Mouse (Mus musculus) testis, adult 2 months (tissue): ENCODE measurements around the gene Igsf3. TPM values are rescaled to one million over a fixed set of nuclear protein-coding genes. Genes with fewer than 3 reads are reported as not detected.

Experiments
- H3K27ac ChIP-seq: fragments of 200-500 bp; 2 replicates; pipeline ENCODE4 v1.5.1; 2012; ENCODE audit warnings: low read depth, low read length; ENCODE audit not compliant: control insufficient read depth, insufficient read depth
- H3K27me3 ChIP-seq: fragments of 200-500 bp; 2 replicates; pipeline ENCODE4 v1.6.1; 2012; ENCODE audit warnings: mild to moderate bottlenecking, low read length, moderate library complexity; ENCODE audit not compliant: control insufficient read depth, insufficient read depth
- H3K36me3 ChIP-seq: fragments of 200-500 bp; 2 replicates; pipeline ENCODE4 v1.6.1; 2012; ENCODE audit warnings: mild to moderate bottlenecking, low read length; ENCODE audit not compliant: control insufficient read depth, insufficient read depth
- H3K4me1 ChIP-seq: fragments of 200-500 bp; 2 replicates; pipeline ENCODE4 v1.6.1; 2012; ENCODE audit warnings: low read length; ENCODE audit not compliant: control insufficient read depth, insufficient read depth
- H3K4me3 ChIP-seq: fragments of 200-500 bp; 2 replicates; pipeline ENCODE4 v1.5.1; 2012; ENCODE audit warnings: low read depth, mild to moderate bottlenecking, low read length, moderate library complexity, mixed read lengths; ENCODE audit not compliant: control insufficient read depth
- CTCF ChIP-seq: fragments of 200-500 bp; IDR thresholded peaks from 2 replicates; pipeline ENCODE4 v1.5.1; 2012; ENCODE audit warnings: low read depth, mild to moderate bottlenecking, inconsistent platforms, low read length, moderate library complexity; ENCODE audit not compliant: control insufficient read depth, insufficient read depth, insufficient replicate concordance
- POLR2A ChIP-seq: fragments of 200-500 bp; IDR thresholded peaks from 2 replicates; pipeline ENCODE4 v1.6.1; 2012; ENCODE audit warnings: low read depth, mild to moderate bottlenecking, inconsistent platforms, low read length, moderate library complexity; ENCODE audit not compliant: control insufficient read depth
- polyA plus RNA-seq: library from polyadenylated mRNA; depleted of rRNA; stranded (reverse); fragments of >200 nt; gene quantifications from 2 replicates; pipeline ENCODE4 v1.2.3, GENCODE M21; 2012

The Igsf3 gene
- polyA plus RNA-seq, 1 experiment = 3.9 TPM

- H3K4me1 ChIP-seq = no peaks in the 10 kb centered on the region
- TF ChIP-seq POLR2A (no peak), CTCF (no peak)
- no peaks in the 10 kb centered on the region for H3K27me3 ChIP-seq
- no peak overlapping the region for H3K4me3 ChIP-seq
- no peaks in the 10 kb centered on the region for H3K36me3 ChIP-seq
- no peak overlapping the region for H3K27ac ChIP-seq
Measured at GRCm38 (mm10) chr3:101461046-101461445, 84.2 kb downstream of the Igsf3 start.

GRCm38 (mm10) chr3:101461816-101462215, 84.9 kb downstream of the Igsf3 start:
- Histone ChIP-seq H3K27me3 (no peaks in the 10 kb centered on the region), H3K27ac (no peak overlapping the region), H3K36me3 (no peaks in the 10 kb centered on the region), H3K4me1 (no peaks in the 10 kb centered on the region), H3K4me3 (no peak overlapping the region)
- TF ChIP-seq CTCF (no peak), POLR2A (no peak)

GRCm38 (mm10) chr3:101462294-101462693, 85.4 kb downstream of the Igsf3 start:
- no peak for TF ChIP-seq POLR2A
- peak; percentile 22; the same call in 1 of the 2 replicates for TF ChIP-seq CTCF
- no peaks in the 10 kb centered on the region for H3K36me3 ChIP-seq
- H3K4me3 ChIP-seq = no peak overlapping the region
- no peaks in the 10 kb centered on the region for H3K4me1 ChIP-seq
- H3K27me3 ChIP-seq = no peaks in the 10 kb centered on the region
- H3K27ac ChIP-seq = no peak overlapping the region

- TF ChIP-seq CTCF = no peak
- no peak for TF ChIP-seq POLR2A
Measured at GRCm38 (mm10) chr3:101463491-101463890, 86.6 kb downstream of the Igsf3 start.

GRCm38 (mm10) chr3:101469675-101470074, 92.8 kb downstream of the Igsf3 start:
- H3K4me1 ChIP-seq = peaks cover 4% of the 10 kb centered on the region
- TF ChIP-seq CTCF (no peak), POLR2A (no peak)
- H3K27ac ChIP-seq = no peak overlapping the region
- no peaks in the 10 kb centered on the region for H3K36me3 ChIP-seq
- no peak overlapping the region for H3K4me3 ChIP-seq
- no peaks in the 10 kb centered on the region for H3K27me3 ChIP-seq

More at GRCm38 (mm10) chr3:101463491-101463890, 86.6 kb downstream of the Igsf3 start:
- Histone ChIP-seq H3K36me3 (no peaks in the 10 kb centered on the region), H3K4me1 (no peaks in the 10 kb centered on the region), H3K27ac (no peak overlapping the region), H3K4me3 (no peak overlapping the region), H3K27me3 (no peaks in the 10 kb centered on the region)

GRCm38 (mm10) chr3:101471881-101472280, 95.0 kb downstream of the Igsf3 start:
- TF ChIP-seq CTCF (no peak), POLR2A (no peak)
- no peak overlapping the region for H3K27ac ChIP-seq

GRCm38 (mm10) chr3:101481951-101482350, 105.1 kb downstream of the Igsf3 start:
- no peaks in the 10 kb centered on the region for H3K36me3 ChIP-seq
- H3K4me1 ChIP-seq = no peaks in the 10 kb centered on the region
- no peak overlapping the region for H3K4me3 ChIP-seq
- no peaks in the 10 kb centered on the region for H3K27me3 ChIP-seq
- TF ChIP-seq CTCF (no peak), POLR2A (no peak)
- no peak overlapping the region for H3K27ac ChIP-seq

More at GRCm38 (mm10) chr3:101471881-101472280, 95.0 kb downstream of the Igsf3 start:
- Histone ChIP-seq H3K36me3 (no peaks in the 10 kb centered on the region), H3K4me1 (peaks cover 4% of the 10 kb centered on the region), H3K4me3 (no peak overlapping the region), H3K27me3 (no peaks in the 10 kb centered on the region)
